Mouse (Mus musculus): ENCODE measurements at regions not wholly inside any gene's neighbourhood (a gene's known extent, or its start where the extent isn't known, plus 50 kb on each side); places are given as distances from the start of the nearest gene placed in this dataset.

- 85% methylated on average over 7 of the region's 7 CpGs for WGBS
- DNase-seq (ENCODE audit: low spot score), result no peak
- Histone ChIP-seq H3K9me3 (no peaks in the 10 kb centered on the region), H3K27ac (no peak overlapping the region), H3K27me3 (ENCODE audit: insufficient read depth, poor library complexity, severe bottlenecking) (no peaks in the 10 kb centered on the region), H3K36me3 (no peaks in the 10 kb centered on the region), H3K4me3 (no peak overlapping the region), H3K4me1 (replicated peaks) (no peaks in the 10 kb centered on the region)
Observed at GRCm38 (mm10) chr2:75452274-75453148, 206.6 kb upstream of the Hnrnpa3 start.

GRCm38 (mm10) chr2:75455481-75455880 is 203.6 kb upstream of the Hnrnpa3 start:
- Histone ChIP-seq H3K36me3 (no peaks in the 10 kb centered on the region), H3K4me3 (no peak overlapping the region), H3K27ac (no peak overlapping the region), H3K27me3 (ENCODE audit: insufficient read depth, poor library complexity, severe bottlenecking) (no peaks in the 10 kb centered on the region), H3K9me3 (no peaks in the 10 kb centered on the region), H3K4me1 (replicated peaks) (no peaks in the 10 kb centered on the region)
- WGBS, result 96% methylated on average over 9 of the region's 9 CpGs
- DNase-seq (ENCODE audit: low spot score), result no peak

GRCm38 (mm10) chr2:75456272-75456671 is 202.8 kb upstream of the Hnrnpa3 start:
- Histone ChIP-seq H3K4me3 (no peak overlapping the region), H3K9me3 (no peaks in the 10 kb centered on the region), H3K36me3 (no peaks in the 10 kb centered on the region), H3K4me1 (replicated peaks) (no peaks in the 10 kb centered on the region), H3K27me3 (ENCODE audit: insufficient read depth, poor library complexity, severe bottlenecking) (no peaks in the 10 kb centered on the region), H3K27ac (no peak overlapping the region)
- no peak for DNase-seq (ENCODE audit: low spot score)
- 86% methylated on average over 1 of the region's 1 CpGs for WGBS

- 96% methylated on average over 3 of the region's 3 CpGs for WGBS
Observed at GRCm38 (mm10) chr2:75457423-75457822, 201.6 kb upstream of the Hnrnpa3 start.

GRCm38 (mm10) chr2:75458898-75459297 is 200.2 kb upstream of the Hnrnpa3 start:
- peaks cover 5% of the 10 kb centered on the region; the same call in 1 of the 2 replicates for H3K4me1 ChIP-seq (replicated peaks)
- no peaks in the 10 kb centered on the region for H3K9me3 ChIP-seq
- H3K4me3 ChIP-seq, result no peak overlapping the region
- no peak overlapping the region for H3K27ac ChIP-seq
- 93% methylated on average over 3 of the region's 3 CpGs for WGBS
- no peak for DNase-seq (ENCODE audit: low spot score)
- no peaks in the 10 kb centered on the region for H3K36me3 ChIP-seq
- H3K27me3 ChIP-seq (ENCODE audit: insufficient read depth, poor library complexity, severe bottlenecking), result no peaks in the 10 kb centered on the region

More at GRCm38 (mm10) chr2:75457423-75457822, 201.6 kb upstream of the Hnrnpa3 start:
- no peaks in the 10 kb centered on the region for H3K36me3 ChIP-seq
- peaks cover 5% of the 10 kb centered on the region; the same call in 1 of the 2 replicates for H3K4me1 ChIP-seq (replicated peaks)
- no peak overlapping the region for H3K4me3 ChIP-seq
- no peak for DNase-seq (ENCODE audit: low spot score)
- no peaks in the 10 kb centered on the region for H3K27me3 ChIP-seq (ENCODE audit: insufficient read depth, poor library complexity, severe bottlenecking)
- H3K9me3 ChIP-seq, result no peaks in the 10 kb centered on the region
- H3K27ac ChIP-seq, result no peak overlapping the region

GRCm38 (mm10) chr2:75460419-75460818 is 198.6 kb upstream of the Hnrnpa3 start:
- Histone ChIP-seq H3K27ac (no peak overlapping the region), H3K27me3 (ENCODE audit: insufficient read depth, poor library complexity, severe bottlenecking) (no peaks in the 10 kb centered on the region), H3K4me3 (no peak overlapping the region), H3K4me1 (replicated peaks) (peaks cover 5% of the 10 kb centered on the region; the same call in 1 of the 2 replicates), H3K36me3 (no peaks in the 10 kb centered on the region), H3K9me3 (no peaks in the 10 kb centered on the region)
- no peak for DNase-seq (ENCODE audit: low spot score)
- WGBS, result 88% methylated on average over 5 of the region's 5 CpGs

- Histone ChIP-seq H3K9me3 (no peaks in the 10 kb centered on the region), H3K27ac (no peak overlapping the region), H3K4me1 (replicated peaks) (peaks cover 5% of the 10 kb centered on the region; the same call in 1 of the 2 replicates), H3K4me3 (no peak overlapping the region), H3K27me3 (ENCODE audit: insufficient read depth, poor library complexity, severe bottlenecking) (no peaks in the 10 kb centered on the region), H3K36me3 (no peaks in the 10 kb centered on the region)
- no peak for DNase-seq (ENCODE audit: low spot score)
- 77% methylated on average over 5 of the region's 5 CpGs for WGBS
Observed at GRCm38 (mm10) chr2:75461019-75461418, 198.0 kb upstream of the Hnrnpa3 start.

GRCm38 (mm10) chr2:75461421-75461991 is 197.6 kb upstream of the Hnrnpa3 start:
- no peaks in the 10 kb centered on the region for H3K27me3 ChIP-seq (ENCODE audit: insufficient read depth, poor library complexity, severe bottlenecking)
- 75% methylated on average over 10 of the region's 10 CpGs for WGBS

GRCm38 (mm10) chr2:75462030-75462671 is 196.9 kb upstream of the Hnrnpa3 start:
- WGBS, result 86% methylated on average over 5 of the region's 5 CpGs
- DNase-seq (ENCODE audit: low spot score), result no peak
- 0 out of 2 replicates have a peak overlapping the region, but pooled peaks have one; percentile 23 for H3K27ac ChIP-seq
- H3K4me3 ChIP-seq, result no peak overlapping the region
- peaks cover 5% of the 10 kb centered on the region; the same call in 1 of the 2 replicates for H3K4me1 ChIP-seq (replicated peaks)
- no peaks in the 10 kb centered on the region for H3K36me3 ChIP-seq
- no peaks in the 10 kb centered on the region for H3K27me3 ChIP-seq (ENCODE audit: insufficient read depth, poor library complexity, severe bottlenecking)
- H3K9me3 ChIP-seq, result no peaks in the 10 kb centered on the region

More at GRCm38 (mm10) chr2:75461421-75461991, 197.6 kb upstream of the Hnrnpa3 start:
- Histone ChIP-seq H3K4me3 (no peak overlapping the region), H3K36me3 (no peaks in the 10 kb centered on the region), H3K4me1 (replicated peaks) (peaks cover 5% of the 10 kb centered on the region; the same call in 1 of the 2 replicates), H3K9me3 (no peaks in the 10 kb centered on the region), H3K27ac (no peak overlapping the region)
- no peak for DNase-seq (ENCODE audit: low spot score)

- Histone ChIP-seq H3K27ac (no peak overlapping the region), H3K4me1 (replicated peaks) (peaks cover 5% of the 10 kb centered on the region; the same call in 1 of the 2 replicates), H3K36me3 (no peaks in the 10 kb centered on the region), H3K9me3 (no peaks in the 10 kb centered on the region), H3K27me3 (ENCODE audit: insufficient read depth, poor library complexity, severe bottlenecking) (no peaks in the 10 kb centered on the region), H3K4me3 (no peak overlapping the region)
- WGBS, result 86% methylated on average over 9 of the region's 9 CpGs
- no peak for DNase-seq (ENCODE audit: low spot score)
Observed at GRCm38 (mm10) chr2:75463091-75463490, 196.0 kb upstream of the Hnrnpa3 start.

- H3K4me1 ChIP-seq (replicated peaks), result peaks cover 5% of the 10 kb centered on the region; the same call in 1 of the 2 replicates
- DNase-seq (ENCODE audit: low spot score), result no peak
- 72% methylated on average over 2 of the region's 2 CpGs for WGBS
- H3K27ac ChIP-seq, result no peak overlapping the region
- H3K36me3 ChIP-seq, result no peaks in the 10 kb centered on the region
- H3K27me3 ChIP-seq (ENCODE audit: insufficient read depth, poor library complexity, severe bottlenecking), result no peaks in the 10 kb centered on the region
- no peaks in the 10 kb centered on the region for H3K9me3 ChIP-seq
- H3K4me3 ChIP-seq, result no peak overlapping the region
Observed at GRCm38 (mm10) chr2:75464429-75464828, 194.6 kb upstream of the Hnrnpa3 start.

GRCm38 (mm10) chr2:75468851-75469250 is 190.2 kb upstream of the Hnrnpa3 start:
- 66% methylated on average over 8 of the region's 8 CpGs for WGBS
- Histone ChIP-seq H3K27ac (no peak overlapping the region), H3K4me1 (replicated peaks) (peaks cover 11% of the 10 kb centered on the region), H3K27me3 (ENCODE audit: insufficient read depth, poor library complexity, severe bottlenecking) (no peaks in the 10 kb centered on the region), H3K4me3 (no peak overlapping the region), H3K9me3 (no peaks in the 10 kb centered on the region), H3K36me3 (no peaks in the 10 kb centered on the region)
- no peak for DNase-seq (ENCODE audit: low spot score)

Measured in hindbrain, embryonic 10.5 days (tissue).